Mouse (Mus musculus) B cell, adult 67 days (primary cell): Measurements from ENCODE around the gene Amer3. TPM values are rescaled to one million over a fixed set of nuclear protein-coding genes. Genes with fewer than 3 reads are reported as not detected.

ENCODE experiments used
- total RNA-seq, 2 experiments: library from RNA; stranded (reverse); gene quantifications; 4 replicates each; pipeline ENCODE4 v1.2.4; 2023

Amer3 gene
- total RNA-seq = not detected

GRCm38 (mm10) chr1:34578851-34579781 lies at the start of gene Amer3:
Amer3 (plus strand) TSS chr1:34579657.

DNA sequence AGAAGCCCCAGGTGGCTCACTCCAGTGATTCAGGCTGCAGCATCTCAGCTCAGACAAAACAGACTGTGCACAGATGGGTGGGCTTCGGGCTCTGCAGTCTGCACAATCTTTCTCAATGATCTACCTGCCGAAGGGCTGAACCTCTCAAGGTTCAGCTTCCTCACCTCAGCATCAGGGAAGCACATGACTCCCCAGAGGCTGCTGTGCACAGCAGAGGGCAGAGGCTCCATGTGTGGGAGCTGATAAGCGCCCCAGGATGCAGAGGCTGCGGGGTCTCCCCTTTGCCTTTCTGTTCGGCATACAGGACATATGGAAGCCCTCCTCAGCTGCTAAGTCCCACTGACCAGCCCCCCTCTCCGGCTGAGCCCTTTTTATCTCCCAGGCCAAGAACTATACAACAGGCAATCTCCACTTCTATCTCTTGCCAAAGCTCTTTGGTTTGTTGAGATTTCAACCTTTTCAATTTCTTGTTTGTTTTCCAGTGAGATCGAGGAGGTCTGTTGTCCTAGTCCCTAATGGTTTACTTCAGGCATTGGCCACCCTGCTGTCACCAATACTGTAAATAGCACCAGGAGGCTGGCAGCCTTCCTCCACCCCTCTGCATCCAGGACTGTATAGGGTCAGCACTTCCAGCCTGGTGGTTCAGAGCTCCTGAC lies 44.3 kb upstream of the Amer3 start, which contains the start of gene Cfc1:
Cfc1 (plus strand) TSS at position 606 of the 656 bp plus-strand sequence.

GRCm38 (mm10) chr1:34560843-34561242 lies 18.6 kb upstream of the Amer3 start, which contains the start of gene Prss40:
Prss40 (minus strand) TSS chr1:34560943.

Other genes with a start within 250 kb of the Amer3 start
- gene Ccdc115, start 140.0 kb upstream of the Amer3 start, total RNA-seq = 10 to 100 TPM; 19.8 to 19.9 TPM
- gene Imp4, start 139.8 kb upstream of the Amer3 start, total RNA-seq = 10 to 100 TPM; 78.3 to 79.2 TPM
- 100 to 1,000 TPM; 111 to 114 TPM for gene Ptpn18, start 119.9 kb upstream of the Amer3 start, total RNA-seq
- gene Prss39, start 81.2 kb upstream of the Amer3 start, total RNA-seq = not detected
- gene Cfc1, start 44.0 kb upstream of the Amer3 start, total RNA-seq = not detected
- not detected for gene Prss40, start 18.7 kb upstream of the Amer3 start, total RNA-seq